Mouse (Mus musculus) erythroblast, embryonic 14.5 days (primary cell): ENCODE data around the gene Wsb1. TPM values are rescaled to one million over a fixed set of nuclear protein-coding genes. Genes with fewer than 3 reads are reported as not detected.

Source experiments
- H3K27me3 ChIP-seq: 2 replicates; pipeline ENCODE4 v1.6.1; 2012; ENCODE audit warnings: inconsistent platforms; ENCODE audit not compliant: control insufficient read depth
- H3K36me3 ChIP-seq: 2 replicates; pipeline ENCODE4 v1.6.1; 2012; ENCODE audit warnings: mild to moderate bottlenecking, inconsistent platforms; ENCODE audit not compliant: control insufficient read depth
- H3K4me1 ChIP-seq: 2 replicates; pipeline ENCODE4 v1.6.1; 2012; ENCODE audit warnings: inconsistent platforms; ENCODE audit not compliant: control insufficient read depth
- H3K4me3 ChIP-seq: replicated peaks from 2 replicates; pipeline ENCODE3; 2012; ENCODE audit warnings: moderate library complexity, mild to moderate bottlenecking, inconsistent platforms
- H3K9me3 ChIP-seq: 2 replicates; pipeline ENCODE4 v1.6.1; 2012; ENCODE audit warnings: low read length, inconsistent platforms, mixed read lengths; ENCODE audit not compliant: control insufficient read depth
- GATA1 ChIP-seq: IDR thresholded peaks from 2 replicates; pipeline ENCODE4 v1.6.1; 2012; ENCODE audit warnings: low read length, inconsistent platforms, mixed read lengths
- TAL1 ChIP-seq: IDR thresholded peaks from 3 replicates; pipeline ENCODE4 v1.6.1; 2012; ENCODE audit warnings: low read length, inconsistent platforms, mixed read lengths
- polyA plus RNA-seq: library from polyadenylated mRNA; stranded (reverse); fragments of >175 nt; gene quantifications from 2 replicates; pipeline ENCODE4 v1.2.3, GENCODE M21; 2012

Wsb1 gene
- polyA plus RNA-seq, 1 experiment = 2.4 TPM

DNA sequence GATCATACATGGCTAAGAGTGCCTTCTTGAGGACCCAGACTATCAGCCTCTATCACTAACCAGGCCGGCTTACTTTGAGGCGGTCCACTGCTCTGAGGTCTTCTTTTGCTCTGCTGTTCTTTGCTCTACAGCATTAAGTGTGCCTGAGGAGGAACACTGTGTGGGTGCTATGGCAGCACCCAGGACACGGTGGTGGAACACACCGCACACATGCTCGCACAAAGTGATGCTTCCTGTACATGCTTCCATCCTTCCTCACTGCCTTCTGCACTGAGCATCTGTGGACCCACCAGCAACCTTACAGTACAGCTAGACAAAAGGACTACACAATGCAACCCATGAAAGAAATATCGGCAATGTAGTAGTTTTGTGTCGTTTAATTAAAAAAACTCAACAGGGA, 15.4 kb downstream of the Wsb1 start:
- Histone ChIP-seq H3K4me1 (no peaks in the 10 kb centered on the region; the same call in 1 of the 2 replicates), H3K36me3 (peaks cover 69% of the 10 kb centered on the region), H3K27me3 (no peaks in the 10 kb centered on the region), H3K4me3 (no peak overlapping the region), H3K9me3 (peaks cover 6% of the 10 kb centered on the region)
- TF ChIP-seq TAL1 = no peak
- TF ChIP-seq GATA1 = no peak

DNA sequence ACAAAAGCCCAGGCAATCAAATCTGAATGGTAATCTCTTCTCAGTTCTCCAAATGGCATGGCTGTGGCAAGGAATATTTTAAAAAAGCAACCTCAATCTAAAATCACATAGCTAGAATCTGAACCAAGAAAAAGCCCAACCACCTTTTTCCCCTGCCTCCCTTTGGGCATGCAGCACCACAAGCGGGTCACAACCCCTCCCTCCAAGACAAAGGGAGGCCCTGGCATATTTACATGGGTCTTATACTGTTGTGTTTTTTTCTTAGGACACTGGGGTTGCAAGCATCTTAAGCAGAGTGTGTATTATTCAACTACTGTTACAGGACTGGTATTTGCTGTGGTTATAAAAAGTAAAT, 16.1 kb downstream of the Wsb1 start:
- Histone ChIP-seq H3K36me3 (peaks cover 64% of the 10 kb centered on the region), H3K4me1 (no peaks in the 10 kb centered on the region; the same call in 1 of the 2 replicates), H3K27me3 (no peaks in the 10 kb centered on the region), H3K9me3 (peaks cover 6% of the 10 kb centered on the region), H3K4me3 (no peak overlapping the region)
- no peak for TF ChIP-seq TAL1

DNA sequence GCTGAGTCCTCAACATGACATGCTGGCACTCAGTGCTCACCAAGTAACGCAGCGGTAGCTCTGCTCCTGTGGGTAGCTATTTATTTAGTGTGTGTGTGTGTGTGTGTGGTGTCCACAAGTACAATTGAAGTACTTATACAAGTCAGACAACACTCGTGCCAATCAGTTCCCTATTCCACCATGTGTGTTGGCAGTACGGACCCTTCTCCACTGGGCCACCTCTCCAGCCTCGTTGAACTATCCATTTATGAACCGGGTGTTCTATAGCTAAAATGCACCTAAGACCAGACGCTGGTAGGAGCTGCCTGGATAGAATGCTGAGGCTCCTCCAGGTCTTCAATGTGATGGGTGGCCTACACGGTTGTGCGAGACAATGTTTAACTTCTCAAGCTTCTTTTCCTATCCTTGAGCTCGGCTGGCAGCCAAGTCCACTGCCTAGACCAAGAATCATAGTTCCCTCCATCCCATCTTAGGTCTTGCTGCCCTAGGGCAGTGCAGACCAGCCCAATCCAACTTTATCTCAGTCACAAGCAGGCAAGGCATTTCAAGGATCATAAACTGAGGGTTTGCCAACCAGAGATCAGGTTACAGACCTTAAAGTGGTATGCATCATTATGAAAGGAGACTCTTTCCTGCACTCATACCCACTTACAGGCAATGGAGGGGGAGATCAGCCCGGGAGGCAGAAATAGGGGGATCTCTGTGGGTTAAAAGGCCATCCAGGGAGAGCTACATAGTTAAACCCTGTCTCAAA, 16.6 kb downstream of the Wsb1 start:
- H3K27me3 ChIP-seq = no peaks in the 10 kb centered on the region
- TF ChIP-seq TAL1 = no peak
- TF ChIP-seq GATA1 = no peak
- H3K4me1 ChIP-seq = no peaks in the 10 kb centered on the region; the same call in 1 of the 2 replicates
- no peak overlapping the region for H3K4me3 ChIP-seq
- H3K36me3 ChIP-seq = peaks cover 58% of the 10 kb centered on the region
- peaks cover 6% of the 10 kb centered on the region for H3K9me3 ChIP-seq

DNA sequence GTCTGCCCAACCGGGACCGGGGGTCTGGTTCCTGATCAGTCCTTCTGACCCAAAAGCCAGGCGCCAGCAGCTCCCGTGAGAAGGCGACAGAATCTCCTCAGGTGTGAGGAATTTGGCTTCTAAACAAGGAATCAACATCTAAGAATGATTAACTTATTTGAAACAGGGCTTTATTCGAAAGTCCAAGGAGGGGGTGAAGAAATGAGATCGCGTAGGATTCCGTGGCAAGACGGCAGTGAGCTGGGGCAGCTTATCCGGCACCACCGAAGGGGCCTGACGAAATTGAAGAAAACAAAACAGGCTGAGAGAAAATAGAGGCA, 24.3 kb downstream of the Wsb1 start:
- Histone ChIP-seq H3K4me1 (no peaks in the 10 kb centered on the region), H3K27me3 (no peaks in the 10 kb centered on the region), H3K4me3 (no peak overlapping the region), H3K9me3 (no peaks in the 10 kb centered on the region), H3K36me3 (no peaks in the 10 kb centered on the region)
- TF ChIP-seq GATA1 (no peak), TAL1 (no peak)

DNA sequence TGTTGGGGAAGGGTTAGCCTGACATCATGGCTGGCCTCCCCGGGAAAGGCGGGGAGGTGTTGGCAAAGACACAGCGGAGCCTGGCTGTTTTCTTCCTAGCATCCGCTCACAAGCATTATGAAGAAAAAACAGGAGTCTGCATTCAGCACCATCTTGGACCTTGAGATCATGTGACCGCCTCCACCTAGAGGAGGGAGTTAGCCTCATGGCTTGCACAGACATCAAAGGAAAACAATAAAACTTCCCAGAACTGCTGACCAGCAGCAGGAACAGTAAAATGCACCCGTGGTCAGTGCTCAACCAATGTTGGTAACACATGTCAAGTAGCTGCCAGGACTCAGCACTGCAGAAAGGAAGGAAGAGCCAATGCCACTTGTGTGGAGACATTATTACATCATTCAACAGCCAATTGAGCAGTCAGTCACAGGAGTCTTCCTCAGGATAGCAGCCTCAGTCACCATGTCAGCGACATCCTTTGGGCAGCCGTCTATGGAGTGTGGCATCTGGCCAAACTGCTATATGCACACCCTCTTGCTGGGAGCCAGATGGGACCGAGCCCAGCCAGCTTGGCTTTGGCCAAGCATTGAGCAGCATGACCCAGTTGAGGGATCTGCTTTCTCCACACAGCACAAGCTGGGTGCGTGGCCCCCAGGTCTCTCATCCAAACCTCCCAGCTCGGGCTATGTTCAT, 24.8 kb downstream of the Wsb1 start:
- TF ChIP-seq GATA1 (no peak), TAL1 (no peak)

DNA sequence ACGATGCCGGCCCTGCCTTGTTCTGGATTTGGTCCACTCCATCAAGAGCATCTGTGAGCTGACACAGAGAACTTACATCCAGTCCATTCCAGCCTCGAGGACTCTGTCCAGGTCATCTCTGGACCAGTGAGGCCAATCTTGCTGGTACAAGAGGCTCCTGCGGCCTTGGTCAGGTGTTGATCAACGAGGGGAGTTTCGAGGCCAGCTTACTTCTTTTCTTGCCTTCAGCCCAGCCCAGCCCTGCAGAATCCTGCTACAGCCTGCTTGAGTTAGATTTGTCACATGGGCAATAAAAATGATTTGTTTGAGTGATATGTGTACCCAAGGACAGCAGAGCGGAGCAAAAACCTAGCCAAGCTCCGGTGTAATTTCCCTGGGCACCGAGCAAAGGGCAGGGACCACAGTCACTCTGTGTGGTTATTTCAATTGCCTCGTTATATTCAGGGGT, 25.4 kb downstream of the Wsb1 start:
- TF ChIP-seq TAL1 (no peak), GATA1 (no peak)
- H3K4me1 ChIP-seq = peaks cover 7% of the 10 kb centered on the region

More for the DNA sequence above, 24.8 kb downstream of the Wsb1 start:
- no peak overlapping the region for H3K4me3 ChIP-seq
- no peaks in the 10 kb centered on the region for H3K9me3 ChIP-seq
- H3K4me1 ChIP-seq = peaks cover 3% of the 10 kb centered on the region
- no peaks in the 10 kb centered on the region for H3K36me3 ChIP-seq
- no peaks in the 10 kb centered on the region for H3K27me3 ChIP-seq

DNA sequence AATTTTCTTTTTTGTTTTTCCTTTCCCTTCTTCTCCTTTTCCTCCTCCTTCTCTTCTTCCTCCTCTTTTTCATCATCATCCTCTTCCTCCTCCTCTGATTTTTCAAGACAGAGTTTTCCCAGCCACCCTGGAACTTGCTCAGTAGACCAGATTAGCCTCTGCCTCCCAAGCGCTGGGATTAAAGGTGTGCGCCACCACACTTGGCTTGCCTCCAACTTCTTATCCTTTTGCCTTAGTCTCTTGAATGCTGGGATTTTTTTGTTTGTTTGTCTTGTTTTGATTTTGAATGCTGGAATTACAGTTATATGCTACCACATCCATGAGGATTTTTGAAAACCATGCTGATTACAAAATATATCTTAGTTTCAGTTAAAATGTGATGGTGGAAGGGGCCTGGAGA, 26.4 kb downstream of the Wsb1 start:
- TF ChIP-seq GATA1 = no peak
- no peak for TF ChIP-seq TAL1
- H3K27me3 ChIP-seq = no peaks in the 10 kb centered on the region
- H3K4me1 ChIP-seq = peaks cover 9% of the 10 kb centered on the region
- no peaks in the 10 kb centered on the region for H3K9me3 ChIP-seq
- no peak overlapping the region for H3K4me3 ChIP-seq
- no peaks in the 10 kb centered on the region for H3K36me3 ChIP-seq

More for the DNA sequence above, 25.4 kb downstream of the Wsb1 start:
- H3K9me3 ChIP-seq = no peaks in the 10 kb centered on the region
- no peak overlapping the region for H3K4me3 ChIP-seq
- H3K27me3 ChIP-seq = no peaks in the 10 kb centered on the region
- H3K36me3 ChIP-seq = no peaks in the 10 kb centered on the region

DNA sequence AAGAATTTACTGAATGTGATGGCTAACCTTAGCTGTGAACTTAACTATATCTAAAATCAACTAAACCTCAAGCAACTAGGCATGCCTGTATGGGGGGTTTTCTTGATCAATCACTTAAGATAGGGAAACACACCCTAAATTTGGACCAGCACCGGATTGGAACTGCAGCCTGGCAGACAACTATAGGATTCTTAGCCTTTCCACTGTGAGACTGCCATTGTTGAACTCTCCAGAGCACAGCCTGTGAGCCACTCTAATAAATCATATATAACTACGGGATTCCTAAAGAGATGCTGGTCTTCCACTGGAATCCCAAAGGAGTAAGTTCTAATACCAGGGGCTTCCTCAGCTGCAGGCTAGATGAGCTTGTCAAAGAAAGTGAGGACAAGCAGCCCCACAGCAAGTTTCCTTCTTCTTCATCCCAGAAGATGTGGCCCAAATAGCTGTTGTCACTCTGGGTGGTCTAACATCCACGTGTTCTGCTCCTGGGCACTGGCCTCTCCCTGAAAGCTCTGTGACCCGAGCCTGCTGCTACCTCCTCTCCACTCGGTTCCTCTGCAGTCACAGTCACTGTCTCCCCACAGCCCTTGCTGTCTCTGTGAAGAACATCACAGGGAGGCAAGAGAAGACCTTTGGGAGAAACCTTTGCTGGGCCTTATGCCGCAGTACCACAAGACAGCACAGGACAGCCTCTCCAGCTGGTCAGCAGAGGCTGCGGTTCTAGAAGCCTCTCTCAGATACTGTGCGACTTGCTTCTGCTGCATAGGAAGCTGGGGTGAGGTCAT, 28.9 kb downstream of the Wsb1 start:
- peaks cover 9% of the 10 kb centered on the region for H3K4me1 ChIP-seq

More for the DNA sequence above, 28.9 kb downstream of the Wsb1 start:
- Histone ChIP-seq H3K27me3 (no peaks in the 10 kb centered on the region), H3K36me3 (no peaks in the 10 kb centered on the region), H3K4me3 (no peak overlapping the region), H3K9me3 (no peaks in the 10 kb centered on the region)
- TF ChIP-seq GATA1 = no peak
- TF ChIP-seq TAL1 = no peak
